Mouse (Mus musculus) heart, embryonic 16.5 days (tissue): ENCODE data around the gene Tmem127. TPM values are rescaled to one million over a fixed set of nuclear protein-coding genes. Genes with fewer than 3 reads are reported as not detected.
"Not testable (repeated sequence)": the region's sequence is repeated elsewhere in the genome, so short reads cannot be mapped to it uniquely, and the experiment has no call there.

Experiments used
- ATAC-seq: fragments of 200-750 bp; cut with Nextera tagmentation; replicated peaks from 2 replicates; pipeline ENCODE4 v1.8.0; 2017; ENCODE audit warnings: moderate number of reproducible peaks; ENCODE audit not compliant: insufficient read depth, low FRiP score; ENCODE audit errors: extremely low read depth
- H3K27ac ChIP-seq: fragments of 300-500 bp; sonication (generic); 2 replicates; pipeline ENCODE4 v1.5.1; 2014; ENCODE audit warnings: mild to moderate bottlenecking, low read length, control low read depth, moderate library complexity
- H3K27me3 ChIP-seq: fragments of 300-500 bp; sonication (generic); 2 replicates; pipeline ENCODE4 v1.6.1; 2014; ENCODE audit warnings: low read length, mixed read lengths; ENCODE audit not compliant: control insufficient read depth, insufficient read depth
- H3K36me3 ChIP-seq: fragments of 300-500 bp; sonication (generic); 2 replicates; pipeline ENCODE4 v1.6.1; 2014; ENCODE audit not compliant: control insufficient read depth, insufficient read depth
- H3K4me1 ChIP-seq: fragments of 300-500 bp; sonication (generic); 2 replicates; pipeline ENCODE4 v1.6.1; 2014; ENCODE audit warnings: low read length, mixed read lengths; ENCODE audit not compliant: control insufficient read depth, insufficient read depth
- H3K4me2 ChIP-seq: fragments of 300-500 bp; sonication (generic); 2 replicates; pipeline ENCODE4 v1.6.1; 2014; ENCODE audit warnings: low read depth, mild to moderate bottlenecking, control low read depth, low read length
- H3K4me3 ChIP-seq: fragments of 300-500 bp; sonication (generic); 2 replicates; pipeline ENCODE4 v1.5.1; 2014; ENCODE audit warnings: mild to moderate bottlenecking, control low read depth, low read length
- H3K9ac ChIP-seq: fragments of 300-500 bp; sonication (generic); 2 replicates; pipeline ENCODE4 v1.6.1; 2014; ENCODE audit warnings: low read length, control low read depth
- H3K9me3 ChIP-seq: fragments of 300-500 bp; sonication (generic); replicated peaks from 2 replicates; pipeline ENCODE4 v1.6.1; 2016; ENCODE audit warnings: low read length; ENCODE audit not compliant: control insufficient read depth
- WGBS: fragments of 180-500 bp; shearing (Covaris S2); extraction: QIAGEN DNeasy Blood & Tissue Kit; methylation state at CpG from one replicate; pipeline ENCODE4 v1.1.7; 2014; 5-methylcytosine and 5-hydroxymethylcytosine counted together
- polyA plus RNA-seq: library from polyadenylated mRNA; unstranded; fragments of >200 nt; fragmentation: Nextera tagmentation; extraction: Ambion mirVana; gene quantifications from 2 replicates; pipeline ENCODE4 v1.2.1, GENCODE M21; 2015

The Tmem127 gene
- polyA plus RNA-seq: 20.3 and 23.4 TPM in 2 replicates

GRCm38 (mm10) chr2:127247592-127248333 is at the start of gene Tmem127, which contains the start of gene Ciao1:
Tmem127 (plus strand) TSS chr2:127247908.
Ciao1 (minus strand) TSS chr2:127247816.
- WGBS: under 1% methylated on average over 53 of the region's 53 CpGs
- peak within 1 kb of the TSS; percentile 81 for H3K27ac ChIP-seq

GRCm38 (mm10) chr2:127204932-127205331 is 42.8 kb upstream of the Tmem127 start:
- WGBS: 25% methylated on average over 3 of the region's 3 CpGs
- Histone ChIP-seq H3K4me2 (no peak overlapping the region), H3K27ac (no peak overlapping the region), H3K9me3 (no peaks in the 10 kb centered on the region), H3K9ac (no peak overlapping the region), H3K4me1 (peaks cover 8% of the 10 kb centered on the region), H3K4me3 (no peak overlapping the region), H3K27me3 (no peaks in the 10 kb centered on the region), H3K36me3 (no peaks in the 10 kb centered on the region)
- no peak for ATAC-seq

More at GRCm38 (mm10) chr2:127247592-127248333, at the start of gene Tmem127, which contains the start of gene Ciao1:
- ATAC-seq: peak; percentile 98
- peak within 1 kb of the TSS; percentile 88 for H3K4me2 ChIP-seq
- peak within 1 kb of the TSS; percentile 67 for H3K4me3 ChIP-seq
- H3K4me1 ChIP-seq: peaks cover 43% of the 10 kb centered on the region
- H3K36me3 ChIP-seq: peaks cover 17% of the 10 kb centered on the region
- H3K9me3 ChIP-seq: no peaks in the 10 kb centered on the region
- H3K9ac ChIP-seq: peak within 1 kb of the TSS; percentile 92
- no peaks in the 10 kb centered on the region for H3K27me3 ChIP-seq

DNA sequence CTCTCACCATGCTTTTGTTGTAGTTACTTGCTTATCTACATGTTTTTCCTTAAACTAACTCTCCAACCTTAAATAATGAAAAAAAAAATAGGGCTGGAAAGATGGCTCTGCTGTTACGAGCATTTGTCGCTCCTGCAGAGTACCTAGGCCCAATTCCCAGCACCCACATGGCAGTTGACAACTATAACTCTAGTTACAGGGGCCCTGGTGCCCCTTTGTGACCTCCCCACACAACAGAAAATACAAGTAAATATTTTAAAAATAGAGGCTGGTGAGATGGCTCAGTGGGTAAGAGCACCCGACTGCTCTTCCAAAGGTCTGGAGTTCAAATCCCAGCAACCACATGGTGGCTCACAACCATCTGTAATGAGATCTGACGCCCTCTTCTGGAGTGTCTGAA is 41.8 kb upstream of the Tmem127 start:
- H3K4me3 ChIP-seq, H3K27ac ChIP-seq, ATAC-seq, H3K36me3 ChIP-seq, H3K9ac ChIP-seq, H3K4me1 ChIP-seq, H3K9me3 ChIP-seq, H3K4me2 ChIP-seq, H3K27me3 ChIP-seq: not testable (repeated sequence)
- WGBS: 81% methylated on average over 4 of the region's 4 CpGs

DNA sequence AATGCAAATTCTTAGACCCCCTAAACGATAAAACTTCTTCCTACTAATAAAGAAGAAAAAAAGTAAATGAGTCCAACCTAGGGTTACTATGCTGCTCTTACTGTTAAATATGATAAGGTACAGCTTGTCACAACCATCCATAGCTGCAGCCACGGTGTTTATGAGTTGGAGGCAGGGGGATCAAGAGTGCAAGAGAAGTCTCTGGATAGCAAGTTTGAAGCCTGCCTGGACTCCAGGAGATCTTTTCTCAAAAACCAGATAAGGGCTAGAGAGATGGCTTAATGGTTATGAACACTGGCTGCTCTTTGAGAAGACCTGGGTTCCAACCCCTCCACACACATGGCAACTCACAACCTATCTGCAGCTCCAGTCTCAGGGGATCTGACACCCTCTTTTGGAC is 40.8 kb upstream of the Tmem127 start:
- H3K4me3 ChIP-seq: no peak overlapping the region
- H3K4me1 ChIP-seq: peaks cover 8% of the 10 kb centered on the region
- no peak for ATAC-seq
- H3K27ac ChIP-seq: no peak overlapping the region
- H3K27me3 ChIP-seq: no peaks in the 10 kb centered on the region
- no peak overlapping the region for H3K9ac ChIP-seq
- no peak overlapping the region for H3K4me2 ChIP-seq
- peaks cover 15% of the 10 kb centered on the region for H3K36me3 ChIP-seq
- 89% methylated on average over 2 of the region's 2 CpGs for WGBS
- no peaks in the 10 kb centered on the region for H3K9me3 ChIP-seq

DNA sequence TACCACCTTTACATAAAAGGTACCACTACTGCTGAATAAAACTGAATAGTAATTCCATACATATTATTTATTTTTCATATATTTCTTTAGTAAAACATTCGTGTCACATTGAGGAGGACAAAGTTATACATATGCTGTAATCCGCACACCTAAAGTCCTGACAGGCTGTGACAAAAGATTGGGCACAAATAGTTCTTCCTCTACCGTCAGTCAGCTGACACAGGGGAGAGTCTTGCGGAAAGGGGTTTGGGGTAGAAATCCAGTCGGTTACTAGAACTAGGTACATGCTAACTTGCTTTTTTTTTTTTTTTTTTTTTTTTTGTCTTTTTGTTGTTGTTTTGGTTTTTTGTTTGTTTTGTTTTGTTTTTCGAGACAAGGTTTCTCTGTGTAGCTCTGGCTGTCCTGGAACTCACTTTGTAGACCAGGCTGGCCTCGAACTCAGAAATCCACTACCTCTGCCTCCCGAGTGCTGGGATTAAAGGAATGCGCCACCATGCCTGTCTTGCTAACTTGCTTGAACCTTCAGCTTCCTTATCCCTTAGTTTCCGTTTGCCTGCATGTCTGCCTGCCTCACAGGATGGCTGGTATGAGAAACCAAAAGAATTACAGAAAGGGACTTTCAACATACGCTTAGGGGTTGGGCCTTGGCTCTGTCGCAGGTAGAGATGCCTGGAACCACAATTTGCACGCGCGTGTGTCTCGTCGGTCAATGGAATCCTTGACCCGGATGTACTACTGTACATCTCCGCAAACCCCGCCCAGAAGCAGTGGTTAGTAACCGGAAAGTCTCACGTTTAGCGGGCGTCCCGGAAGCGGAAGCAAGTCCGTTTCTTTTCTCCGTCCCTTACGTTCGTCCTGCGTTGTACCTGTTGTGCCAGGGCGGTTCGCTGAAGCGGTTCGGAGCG is 39.9 kb upstream of the Tmem127 start, which contains the start of the genes 1810024B03Rik and Snrnp200:
TSS of gene 1810024B03Rik (minus strand) at position 734 of the 905 bp plus-strand sequence.
TSS of gene Snrnp200 (plus strand) at position 840 of the 905 bp plus-strand sequence.
- peak within 1 kb of the TSS; percentile 96 for H3K4me3 ChIP-seq
- H3K4me1 ChIP-seq: peaks cover 8% of the 10 kb centered on the region
- H3K9ac ChIP-seq: peak within 1 kb of the TSS; percentile 92
- H3K27me3 ChIP-seq: no peaks in the 10 kb centered on the region
- peak; percentile 99 for ATAC-seq
- peak within 1 kb of the TSS; percentile 78 for H3K27ac ChIP-seq
- no peaks in the 10 kb centered on the region for H3K9me3 ChIP-seq
- 9% methylated on average over 36 of the region's 36 CpGs for WGBS
- H3K36me3 ChIP-seq: peaks cover 23% of the 10 kb centered on the region
- peak within 1 kb of the TSS; percentile 95 for H3K4me2 ChIP-seq

- peaks cover 8% of the 10 kb centered on the region for H3K4me1 ChIP-seq
- under 1% methylated on average over 17 of the region's 17 CpGs for WGBS
- H3K4me3 ChIP-seq: peak overlapping the region; percentile 96
- H3K36me3 ChIP-seq: peaks cover 26% of the 10 kb centered on the region
- no peaks in the 10 kb centered on the region for H3K27me3 ChIP-seq
- no peaks in the 10 kb centered on the region for H3K9me3 ChIP-seq
- H3K4me2 ChIP-seq: peak overlapping the region; percentile 95
- H3K9ac ChIP-seq: peak overlapping the region; percentile 92
- H3K27ac ChIP-seq: peak overlapping the region; percentile 78
- no peak; the same call in 1 of the 2 replicates for ATAC-seq
Measured at GRCm38 (mm10) chr2:127208452-127208769, 39.3 kb upstream of the Tmem127 start.

DNA sequence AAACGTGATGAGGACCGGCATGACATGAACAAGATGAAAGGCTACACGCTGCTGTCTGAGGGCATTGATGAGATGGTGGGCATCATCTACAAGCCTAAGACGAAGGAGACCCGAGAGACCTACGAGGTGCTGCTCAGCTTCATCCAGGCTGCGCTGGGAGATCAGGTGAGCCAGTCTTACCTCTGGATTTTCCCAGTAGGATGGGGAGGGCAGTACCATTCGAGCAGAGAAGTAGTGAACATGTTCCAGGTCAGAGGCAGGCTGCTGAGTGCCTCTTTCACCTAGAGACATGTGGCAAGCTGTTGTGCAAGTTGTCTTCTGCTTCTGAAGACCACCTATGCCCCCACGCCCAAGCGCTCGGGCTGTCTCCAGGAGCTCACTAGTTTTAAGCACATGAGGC is 37.0 kb upstream of the Tmem127 start:
- WGBS: 91% methylated on average over 11 of the region's 11 CpGs
- Histone ChIP-seq H3K4me2 (no peak overlapping the region), H3K9ac (no peak overlapping the region), H3K9me3 (no peaks in the 10 kb centered on the region), H3K27me3 (no peaks in the 10 kb centered on the region), H3K36me3 (peaks cover 42% of the 10 kb centered on the region), H3K4me3 (no peak overlapping the region), H3K27ac (no peak overlapping the region), H3K4me1 (peaks cover 8% of the 10 kb centered on the region)
- no peak for ATAC-seq

GRCm38 (mm10) chr2:127217746-127218145 is 30.0 kb upstream of the Tmem127 start:
- no peak for ATAC-seq
- Histone ChIP-seq H3K27me3 (no peaks in the 10 kb centered on the region), H3K36me3 (peaks cover 71% of the 10 kb centered on the region), H3K9me3 (no peaks in the 10 kb centered on the region), H3K9ac (no peak overlapping the region), H3K4me2 (no peak overlapping the region), H3K4me1 (no peaks in the 10 kb centered on the region), H3K4me3 (no peak overlapping the region), H3K27ac (no peak overlapping the region)
- 97% methylated on average over 5 of the region's 5 CpGs for WGBS
